Mouse (Mus musculus): ENCODE measurements around the gene Sval2.

Sval2 gene

DNA sequence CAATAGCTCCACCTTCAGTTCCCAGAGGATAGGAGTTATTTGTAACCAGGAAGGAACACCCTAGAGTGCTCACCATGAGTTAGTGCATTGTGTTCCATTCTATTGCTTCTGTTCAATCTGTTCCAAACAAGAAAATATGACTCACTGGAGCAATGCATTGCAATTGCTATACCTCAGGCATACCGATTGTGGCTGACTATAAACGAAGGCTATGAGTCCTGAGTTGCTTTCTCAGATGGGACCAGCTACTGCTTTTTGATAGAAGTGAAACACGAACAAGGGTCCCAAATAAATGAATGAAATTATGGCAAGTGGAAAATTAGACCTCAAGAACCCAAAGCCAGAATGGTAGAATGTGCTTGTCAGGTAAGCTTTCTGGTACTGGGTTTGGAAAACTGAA, at the start of gene Sval2:
Sval2 (plus strand) TSS at position 301 of the 400 bp plus-strand sequence.
- DNase-seq (ENCODE audit: low read depth, low spot score) = no peak

GRCm38 (mm10) chr6:41824086-41824485, 28.7 kb upstream of the Sval2 start:
- DNase-seq (ENCODE audit: low read depth, low spot score) = no peak

- no peak for DNase-seq (ENCODE audit: low read depth, low spot score)
These were observed 23.3 kb upstream of the Sval2 start for GRCm38 (mm10) chr6:41829516-41829915.

- no peak for DNase-seq (ENCODE audit: low read depth, low spot score)
These were observed 5.6 kb upstream of the Sval2 start, which contains the start of gene Pip for GRCm38 (mm10) chr6:41847235-41847634. Gene Pip, plus strand, starts transcription at chr6:41847535.

- DNase-seq (ENCODE audit: low read depth, low spot score) = no peak
These were observed 11.2 kb downstream of the Sval2 start for GRCm38 (mm10) chr6:41864038-41864437.

DNA sequence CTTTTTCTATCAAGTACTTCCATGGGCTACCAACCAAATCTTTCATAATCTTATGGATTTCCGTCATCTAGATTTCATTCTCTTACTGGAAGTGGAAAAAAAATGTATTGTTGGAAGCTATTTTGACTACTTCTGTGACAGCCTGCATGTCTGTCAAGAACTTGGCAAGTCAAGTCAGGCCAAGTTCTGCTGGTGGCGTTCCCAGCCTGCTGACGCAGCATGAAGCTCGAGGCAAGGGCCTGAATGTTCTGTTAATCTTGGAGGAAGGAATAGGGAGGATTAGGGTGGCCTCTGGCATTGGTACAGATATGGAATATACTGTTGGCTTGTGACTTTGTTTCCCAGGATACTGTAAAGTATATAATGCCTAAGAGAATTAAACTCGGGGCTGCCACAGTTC, 58.8 kb downstream of the Sval2 start:
- no peak for DNase-seq (ENCODE audit: low read depth, low spot score)
